Mouse (Mus musculus) Muller cell, postnatal 12 days (primary cell): Measurements from ENCODE around the gene Card9.
A peak's percentile ranks its signal among the peaks of the same experiment; 100 is the strongest.

ENCODE experiments used
- DNase-seq: peaks from one replicate; pipeline ENCODE4 v3.0.0-alpha.2; 2015; ENCODE audit errors: inconsistent ontology term

Card9 gene

DNA sequence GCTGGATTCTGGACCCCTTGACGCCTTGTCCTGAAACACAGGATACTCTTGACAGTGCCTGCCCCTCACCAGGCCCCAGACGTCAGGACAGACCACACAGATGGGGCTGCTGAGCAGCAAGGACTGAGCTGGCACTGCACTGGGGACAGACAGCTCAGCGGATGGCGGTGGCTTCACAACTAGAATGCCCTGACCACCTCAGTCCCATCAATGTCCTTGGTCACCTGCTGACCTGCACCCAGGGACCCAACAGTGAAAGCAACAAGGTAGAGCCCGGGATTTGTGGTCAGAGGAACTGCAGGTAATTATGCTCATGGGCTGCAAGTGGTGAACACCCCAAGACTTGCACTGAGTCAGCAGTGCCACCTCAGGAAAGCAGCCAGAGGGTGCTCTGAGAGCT is 2.3 kb upstream of the Card9 start:
- no peak for DNase-seq

DNA sequence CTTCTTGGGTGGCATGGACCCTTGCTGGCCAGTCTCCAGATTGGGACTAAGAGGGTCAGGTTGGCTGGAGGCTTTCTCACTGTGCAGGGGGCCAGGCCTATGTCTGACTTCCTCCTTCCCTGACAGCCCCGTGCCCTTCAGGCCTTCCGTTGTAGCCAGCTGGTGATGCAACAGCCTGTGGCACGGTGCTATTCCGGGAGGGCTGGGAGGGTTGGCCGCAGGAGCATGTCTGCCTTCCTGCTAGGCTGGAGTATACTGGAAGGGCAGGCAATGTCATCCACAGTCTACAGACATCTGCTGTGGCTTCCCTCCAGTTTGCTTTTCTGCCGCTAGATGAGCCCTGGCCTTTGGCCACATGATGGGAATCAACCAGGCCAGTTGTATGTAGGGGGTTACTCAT is 735 bp downstream of the Card9 start:
- DNase-seq = no peak

DNA sequence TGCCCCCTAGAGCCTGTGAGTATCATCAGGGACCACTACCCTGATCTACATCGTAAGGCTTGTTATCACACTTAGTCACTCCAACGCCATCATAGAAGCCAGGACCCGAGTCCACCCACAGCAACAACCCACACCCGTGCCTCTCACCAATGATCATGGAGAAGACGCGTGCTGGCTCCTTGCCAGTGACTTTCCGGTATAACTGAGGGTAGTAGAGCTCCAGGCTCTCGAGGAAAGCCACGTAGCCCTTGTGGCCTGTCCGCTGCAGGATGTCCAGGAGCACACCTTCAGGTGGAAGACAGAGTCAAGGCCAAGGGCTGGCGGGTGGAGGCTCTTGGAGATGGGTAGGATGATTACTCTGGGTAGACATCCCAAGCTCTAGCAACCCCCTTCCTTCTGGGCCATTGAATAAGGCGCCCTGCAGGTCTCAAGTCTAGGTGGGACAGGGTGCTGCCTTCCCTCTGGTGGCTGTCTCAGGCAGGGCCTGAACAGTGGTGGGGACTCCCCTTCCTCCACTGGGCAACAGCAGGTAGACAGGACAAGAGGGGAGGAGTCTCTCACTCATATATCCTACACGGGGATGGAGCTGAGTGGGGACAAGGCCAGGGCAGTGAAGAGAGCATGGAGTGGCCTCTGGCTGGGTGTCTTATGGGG is 1.9 kb downstream of the Card9 start:
- DNase-seq = no peak

DNA sequence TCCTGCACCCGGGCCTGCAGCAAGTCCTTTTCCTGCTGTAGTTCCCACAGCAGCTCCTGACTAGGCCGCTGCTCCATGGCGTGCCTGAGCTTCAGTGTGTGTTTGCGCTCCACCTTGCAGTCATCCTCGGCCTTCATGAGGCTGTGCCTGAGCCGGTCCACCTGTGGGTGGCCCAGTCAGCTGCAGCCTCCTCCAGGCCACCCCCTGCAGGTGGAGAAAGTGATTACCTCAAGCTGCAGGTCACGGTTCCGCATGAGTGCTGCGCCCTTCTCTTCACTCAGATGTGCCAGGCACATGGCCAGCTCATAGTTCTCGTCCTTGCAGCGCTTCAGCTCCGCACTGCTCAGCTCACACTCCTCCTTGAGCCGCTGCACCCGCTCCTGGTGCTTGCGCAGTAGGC is 3.2 kb downstream of the Card9 start:
- no peak for DNase-seq

DNA sequence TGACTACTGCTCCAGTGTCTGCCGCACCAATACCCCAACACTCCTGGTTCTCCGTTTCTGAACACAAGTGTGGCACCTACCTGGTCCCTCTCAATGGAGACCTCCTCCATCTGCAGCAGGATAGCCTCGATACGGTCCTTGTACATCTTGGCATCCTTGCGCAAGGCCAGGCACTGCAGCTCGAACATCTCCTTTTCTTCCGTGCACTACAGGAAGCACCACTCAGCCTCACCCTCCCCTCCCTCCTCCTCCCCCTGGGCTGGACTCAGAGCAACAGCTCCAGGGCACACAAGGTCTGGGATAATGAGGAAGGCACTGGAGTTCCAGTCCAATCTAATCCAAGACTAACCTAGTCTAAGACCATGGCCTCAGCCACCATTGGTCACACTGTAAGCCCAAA is 4.0 kb downstream of the Card9 start:
- DNase-seq = no peak

DNA sequence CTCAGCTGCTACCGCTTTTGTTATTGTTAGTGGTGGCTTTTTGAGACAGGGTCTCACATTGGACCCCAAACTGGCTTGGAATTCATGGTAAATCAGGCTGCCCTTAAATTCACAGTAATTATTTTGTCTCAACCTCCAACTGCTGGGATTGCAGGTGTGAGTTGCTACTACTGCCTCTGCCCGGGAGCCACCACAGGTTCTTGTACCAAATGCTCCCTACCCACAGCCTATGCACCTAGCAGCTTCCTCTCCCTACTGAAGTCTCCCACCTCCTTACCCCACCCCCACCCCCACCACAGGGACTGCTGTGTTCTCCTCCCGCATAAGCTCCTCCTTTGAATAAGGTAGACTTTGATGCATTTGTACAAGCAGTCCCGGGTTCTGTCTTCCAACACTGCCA is 4.5 kb downstream of the Card9 start:
- DNase-seq = no peak

DNA sequence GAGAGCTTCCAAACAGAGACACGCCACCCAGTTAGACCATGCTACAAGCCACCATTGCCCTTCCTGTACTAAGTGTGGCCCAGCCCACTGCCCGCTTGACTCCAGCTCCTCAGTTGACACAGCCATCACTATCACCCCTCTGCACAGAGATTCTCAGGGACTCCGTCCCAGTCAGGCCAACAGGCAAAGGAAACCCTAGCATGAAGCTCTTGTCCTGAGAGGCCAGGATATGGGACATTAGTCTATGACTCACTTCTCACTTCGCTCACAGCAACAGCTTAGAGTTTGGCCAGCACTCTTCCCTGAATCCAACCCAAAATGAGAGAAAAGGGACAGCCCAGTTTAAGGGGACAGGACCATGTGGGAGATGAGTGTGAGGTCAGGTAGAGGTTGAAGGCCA is 6.3 kb downstream of the Card9 start:
- DNase-seq = no peak

DNA sequence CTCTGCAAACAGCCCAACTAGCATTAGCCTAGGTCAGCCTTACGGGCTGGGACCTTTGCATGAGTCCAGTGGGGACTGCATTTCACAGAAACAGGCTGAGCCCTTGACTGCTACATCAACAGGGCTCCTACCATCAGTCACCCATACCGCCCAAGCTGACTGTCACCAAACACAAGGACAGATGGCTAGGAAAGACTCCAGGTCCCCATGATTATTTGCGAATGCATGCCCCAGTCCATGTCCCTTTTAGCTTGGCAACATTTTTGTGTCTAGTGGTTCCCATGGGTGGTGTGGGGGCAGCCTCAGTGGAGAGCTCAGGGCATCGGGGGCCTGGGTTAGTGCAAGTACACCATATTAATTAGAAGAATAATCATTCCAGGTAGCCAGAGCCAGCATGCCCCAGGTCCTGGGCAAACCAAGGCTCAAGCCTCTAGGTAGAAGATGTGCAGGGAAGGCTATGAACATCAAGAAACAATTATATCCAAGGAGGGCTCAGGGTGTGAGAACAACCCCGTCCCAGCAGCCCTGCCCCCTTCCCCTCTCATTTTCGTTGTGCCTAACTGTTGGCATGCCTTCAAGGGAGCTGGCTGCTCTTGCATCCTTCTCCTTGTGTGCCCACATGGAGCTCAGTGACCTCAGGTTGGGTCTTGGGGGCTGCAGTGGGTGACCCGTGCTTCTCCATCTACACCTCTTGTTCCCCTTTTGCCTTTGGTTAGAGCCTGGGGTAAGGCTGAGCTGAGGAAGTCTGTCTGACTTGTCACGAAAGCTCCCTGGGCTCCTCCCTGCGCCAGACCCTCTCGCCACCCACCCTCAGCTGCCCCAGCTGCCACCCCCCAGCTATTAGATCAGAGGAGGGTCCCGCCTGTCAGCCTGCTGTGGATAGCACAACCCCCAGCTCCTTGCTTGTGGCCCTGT is 7.4 kb downstream of the Card9 start:
- DNase-seq = no peak

DNA sequence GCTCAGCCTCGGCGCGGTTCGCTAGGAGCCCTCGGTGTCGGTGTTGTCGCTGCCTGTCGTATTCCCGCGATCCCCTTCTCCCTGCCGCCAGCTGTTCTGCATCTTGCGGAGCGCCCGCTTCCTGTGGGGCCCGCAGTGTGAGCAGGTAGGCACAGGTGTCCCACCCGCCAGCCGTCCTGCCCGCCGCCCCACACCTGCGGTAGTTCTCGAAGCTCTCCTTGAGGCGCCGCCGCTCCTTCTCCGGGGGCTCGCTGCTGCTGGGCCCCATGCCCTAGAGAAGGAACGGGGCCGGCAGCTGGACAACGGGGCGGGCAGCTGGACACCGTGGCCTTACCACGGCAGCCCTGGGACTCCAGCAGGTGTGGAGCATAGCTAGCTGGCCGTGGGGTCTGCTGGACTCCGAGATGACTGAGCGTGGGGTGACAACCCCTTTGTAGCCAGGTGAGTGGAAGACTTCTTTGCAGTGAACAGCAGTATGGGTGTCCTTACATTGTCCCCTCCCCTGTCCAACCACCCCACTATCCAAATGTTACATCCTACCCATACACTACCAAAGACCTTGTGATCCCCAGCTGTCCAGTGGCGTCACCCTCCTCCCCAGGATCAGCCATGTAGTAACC is 8.3 kb downstream of the Card9 start:
- DNase-seq = no peak

DNA sequence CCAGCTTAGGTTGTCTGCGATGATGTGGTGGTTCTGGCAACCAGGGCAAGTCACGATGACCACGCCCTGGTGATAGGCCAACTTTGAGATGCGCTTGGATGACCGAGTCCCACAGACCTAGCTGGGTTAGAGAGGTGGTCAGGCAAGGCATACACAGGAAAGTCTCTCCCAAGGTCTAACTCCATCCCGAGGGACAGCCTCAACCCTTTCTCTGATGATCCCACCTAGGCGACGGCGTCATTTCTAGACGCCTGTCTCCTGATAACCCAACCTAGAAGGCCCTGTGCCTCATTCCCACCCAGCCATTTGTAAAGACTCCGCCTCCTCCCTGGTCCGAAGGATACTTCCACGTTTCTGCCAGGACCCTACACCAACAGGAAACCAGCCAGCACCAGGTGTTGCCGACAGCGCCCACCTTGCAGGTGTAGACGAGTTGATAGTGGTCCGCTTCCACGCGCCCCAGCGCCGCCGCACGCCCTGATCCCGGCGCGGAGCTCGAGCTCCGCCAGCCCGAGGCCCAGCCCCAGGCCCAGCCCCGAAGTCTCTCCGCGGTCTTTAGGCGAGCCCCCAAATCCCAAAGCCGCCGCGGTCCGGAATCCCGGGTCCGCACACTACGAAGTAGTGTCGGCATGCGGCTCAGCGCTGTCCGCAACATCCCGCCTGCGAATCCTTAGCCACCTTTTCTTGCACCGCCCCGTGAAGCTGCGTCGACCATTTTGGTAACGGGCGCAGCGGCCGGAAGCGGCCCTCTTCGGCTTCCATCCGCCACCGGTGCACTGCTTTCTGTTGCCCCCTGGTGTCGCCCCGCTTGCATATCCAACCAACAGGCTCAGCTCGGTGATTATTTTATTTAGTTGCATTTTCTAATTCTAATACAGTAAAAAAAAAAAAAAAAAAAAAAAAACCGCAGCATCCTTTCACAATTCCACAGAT is 9.1 kb downstream of the Card9 start, which contains the start of gene Dnlz:
TSS of gene Dnlz (minus strand) at position 753 of the 933 bp plus-strand sequence.
- peak; percentile 93 for DNase-seq

DNA sequence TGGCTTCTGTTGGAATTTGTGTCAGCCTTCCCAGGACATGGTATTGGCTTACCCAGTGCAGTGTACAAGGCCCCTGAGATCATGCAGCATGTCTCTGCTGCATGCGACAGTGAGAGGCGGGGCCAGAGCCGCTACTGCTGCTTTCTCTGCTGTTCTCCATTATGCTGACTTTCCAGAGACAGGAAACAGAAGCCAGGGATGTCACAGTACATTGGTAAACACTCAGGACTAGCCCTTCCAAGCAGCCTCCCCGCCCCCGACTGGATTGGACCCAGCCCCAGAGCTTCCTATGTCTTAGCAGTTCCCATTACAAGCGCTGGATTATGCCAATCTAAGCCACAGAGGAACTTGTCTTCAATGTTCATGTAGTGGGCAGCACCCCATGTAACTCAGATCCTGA is 12.5 kb downstream of the Card9 start:
- no peak for DNase-seq

DNA sequence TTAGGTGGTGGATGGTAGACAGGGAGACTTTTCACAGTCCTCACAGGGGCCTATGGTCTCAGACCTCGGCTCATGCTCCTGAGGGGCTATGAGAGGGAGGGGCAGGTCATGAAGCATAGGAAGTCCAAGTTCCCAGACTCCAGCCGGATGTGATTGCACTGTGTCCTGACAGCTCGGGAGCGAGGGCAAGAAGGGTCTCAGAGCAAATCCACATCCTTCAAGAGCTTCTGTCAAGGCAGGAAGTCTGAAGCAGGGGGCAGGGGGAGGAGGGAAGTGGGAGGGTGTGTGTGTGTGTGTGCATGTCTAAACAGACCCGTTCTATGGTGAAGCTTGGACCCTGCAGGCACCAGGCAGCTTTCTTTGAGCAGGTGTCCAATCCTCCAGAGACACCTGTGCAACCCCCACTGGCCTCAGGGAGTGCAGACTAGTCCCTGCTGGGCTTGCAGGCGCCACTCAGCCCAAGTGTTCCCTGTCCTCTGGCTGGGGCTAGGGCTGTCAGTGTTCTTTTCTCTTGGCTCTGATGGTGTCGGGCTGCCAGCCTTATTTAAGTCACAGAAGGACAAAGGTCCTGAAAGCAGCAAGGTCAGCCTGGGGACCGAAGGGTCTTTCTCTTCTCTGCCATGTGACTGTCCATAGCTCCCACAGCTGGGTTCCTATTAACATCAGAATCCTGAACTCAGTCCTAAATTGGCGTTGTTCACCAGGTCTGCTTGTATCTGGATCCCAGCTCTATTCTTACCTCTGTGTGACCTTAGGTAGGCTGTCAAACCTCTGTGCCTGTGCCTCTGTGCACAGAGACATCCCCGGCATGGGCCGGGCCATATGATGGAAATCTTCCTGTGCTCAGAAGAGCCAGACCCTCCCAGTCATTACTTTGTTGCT is 17.9 kb downstream of the Card9 start:
- DNase-seq = no peak

DNA sequence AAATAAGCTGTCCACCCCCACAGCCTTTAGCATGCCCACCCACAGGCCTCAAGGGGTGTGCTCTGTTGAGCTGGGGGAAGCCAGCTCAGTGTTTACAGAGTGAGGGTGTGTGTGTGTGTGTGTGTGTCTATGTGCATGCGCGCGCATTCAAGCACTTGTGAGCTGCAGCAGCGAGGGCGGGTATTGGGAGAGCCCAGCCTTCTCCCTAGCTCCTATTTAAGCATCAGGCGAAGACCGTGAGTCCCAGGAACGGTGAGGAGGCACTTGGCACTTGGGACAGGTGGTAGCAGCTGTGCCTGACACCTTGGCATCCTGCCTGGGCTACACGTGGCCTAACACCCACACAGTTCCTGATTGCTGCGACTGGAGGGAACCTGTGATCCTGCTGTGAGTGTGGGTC is 18.7 kb downstream of the Card9 start:
- DNase-seq = no peak

DNA sequence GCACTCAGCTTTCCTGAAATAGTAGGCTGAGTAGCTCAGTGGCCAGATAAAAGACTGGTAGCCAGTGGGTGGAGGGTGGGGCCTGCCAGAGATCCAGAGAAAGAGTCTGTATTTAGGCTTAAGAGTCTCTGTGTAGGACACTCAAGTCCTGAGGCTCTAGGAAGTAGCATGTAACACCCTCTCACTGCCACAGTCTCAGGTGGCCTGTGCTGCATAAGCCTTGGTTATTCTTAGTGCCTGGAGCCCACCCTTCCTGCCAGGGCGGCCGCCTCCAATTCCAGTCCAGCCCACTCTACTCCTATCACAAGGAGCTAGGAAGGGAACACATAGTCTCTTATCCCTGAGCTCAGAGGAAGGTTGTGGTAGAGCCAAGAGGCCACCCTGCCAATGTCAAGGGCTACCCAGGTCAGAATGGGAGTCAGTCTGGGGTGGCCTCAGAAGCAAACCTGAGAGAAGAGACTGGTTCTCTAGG is 19.2 kb downstream of the Card9 start:
- no peak for DNase-seq

DNA sequence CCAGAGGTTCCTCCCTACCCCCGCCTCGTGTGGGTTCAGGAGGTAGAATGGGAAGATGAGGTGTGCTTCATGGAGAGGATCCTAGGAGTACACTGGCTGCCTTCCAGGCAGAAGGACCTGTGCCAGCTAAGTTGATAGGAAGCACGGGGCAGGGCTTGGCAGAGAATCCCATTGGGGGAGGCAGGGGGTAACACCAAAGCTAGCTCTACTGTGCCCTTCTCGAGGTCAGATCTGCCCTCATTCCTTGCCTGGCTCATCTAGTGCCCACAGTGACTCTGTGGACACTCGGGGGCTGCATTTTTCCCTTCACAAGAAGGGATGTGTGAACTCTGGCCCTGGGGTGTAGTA is 21.5 kb downstream of the Card9 start:
- no peak for DNase-seq

DNA sequence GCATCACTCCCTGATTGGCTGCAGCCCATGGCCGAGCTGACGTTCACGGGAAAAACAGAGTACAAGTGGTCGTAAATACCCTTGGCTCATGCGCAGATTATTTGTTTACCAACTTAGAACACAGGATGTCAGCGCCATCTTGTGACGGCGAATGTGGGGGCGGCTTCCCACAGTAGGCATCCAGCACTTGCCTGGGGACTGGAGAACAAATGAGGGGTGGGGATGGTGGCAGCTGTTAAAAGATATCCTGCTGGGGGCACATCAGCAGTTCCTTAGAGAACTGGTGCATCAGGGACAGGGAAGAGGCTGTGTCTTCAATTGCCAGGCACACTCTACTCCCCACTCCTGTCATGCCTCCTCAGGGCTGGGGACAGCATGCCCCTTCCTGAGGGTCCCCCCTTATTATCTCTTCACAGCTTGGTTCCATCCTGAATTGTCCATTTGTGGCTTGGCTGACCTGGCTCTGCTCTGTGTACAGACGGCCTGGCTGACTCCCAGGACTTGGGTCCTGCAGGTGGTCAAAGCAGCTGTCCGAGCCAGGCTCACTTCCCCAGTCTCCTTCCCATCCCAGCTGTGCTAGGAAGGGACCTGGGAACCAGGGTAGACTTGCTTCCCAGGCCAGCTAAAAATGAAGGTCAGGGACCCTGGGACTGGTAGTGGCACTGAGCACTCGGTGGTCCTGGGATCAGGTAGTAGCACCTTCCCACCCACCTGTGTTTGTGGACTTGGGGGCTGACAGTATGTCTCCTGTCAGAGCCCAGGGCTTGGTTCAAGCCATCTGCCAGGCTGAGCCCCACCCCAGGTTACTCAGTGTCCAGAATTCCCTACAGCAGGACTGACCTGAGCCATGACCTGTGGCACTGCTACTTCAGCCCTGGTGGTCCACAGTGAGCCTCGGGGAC is 22.2 kb downstream of the Card9 start:
- DNase-seq = peak; percentile 63

DNA sequence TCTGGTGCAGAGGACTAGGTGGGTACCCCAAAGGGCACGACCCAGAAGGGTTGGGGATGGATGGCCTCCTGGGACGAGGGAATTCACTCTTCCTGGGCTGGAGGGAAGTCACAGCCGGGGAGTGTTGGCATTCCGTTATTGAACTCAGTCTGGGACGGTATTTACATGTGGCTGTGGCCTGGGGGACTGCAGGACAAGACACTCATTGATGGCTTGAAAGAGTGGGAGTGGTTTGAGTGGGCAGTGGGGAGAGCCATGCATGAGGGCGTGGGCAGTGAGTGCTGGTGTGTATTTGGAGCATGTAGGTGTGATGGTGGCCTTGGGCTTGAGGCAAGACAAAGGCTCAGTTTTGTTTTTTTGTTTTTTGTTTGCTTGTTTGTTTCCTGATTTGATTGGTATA is 30.0 kb downstream of the Card9 start:
- no peak for DNase-seq

DNA sequence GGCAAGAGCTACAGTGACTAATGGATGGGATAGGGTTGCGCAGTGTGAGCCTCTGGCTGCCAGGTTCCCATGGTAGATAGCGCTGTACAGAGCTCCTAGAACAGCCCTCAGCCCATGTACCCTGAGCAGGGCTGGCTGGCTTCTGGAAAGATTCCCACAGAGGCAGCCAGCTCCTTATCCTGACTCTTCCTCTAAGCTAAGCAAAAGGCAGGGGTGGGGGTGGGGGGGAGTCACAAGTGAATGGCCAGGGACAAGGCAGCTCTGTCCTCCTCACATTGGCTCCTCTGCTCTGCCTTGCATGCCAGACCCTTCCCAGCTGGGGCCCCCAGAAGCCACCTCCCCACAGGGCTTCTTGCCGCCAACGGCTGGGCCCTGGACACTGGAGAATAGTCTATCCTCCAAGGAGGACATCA is 30.7 kb downstream of the Card9 start:
- DNase-seq = peak; percentile 76

DNA sequence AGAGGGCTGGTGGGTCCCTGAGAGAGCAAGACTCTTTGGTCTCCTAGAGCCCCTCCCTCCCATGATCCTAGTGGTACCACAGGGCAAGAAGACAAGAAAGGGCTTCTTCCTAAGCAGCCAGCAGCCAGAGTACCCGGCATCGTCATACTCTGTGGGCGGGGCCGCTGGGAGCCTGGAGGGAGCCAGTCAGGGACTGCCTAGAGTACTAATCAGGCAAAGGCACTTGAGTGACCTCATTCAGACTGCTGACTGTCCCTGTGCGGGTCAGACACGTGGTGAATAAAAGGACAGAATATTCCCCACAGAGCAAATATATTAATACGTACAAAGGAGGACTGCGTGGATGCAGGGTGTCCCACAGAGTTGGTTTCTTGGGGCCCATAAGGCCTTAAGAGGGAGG is 31.3 kb downstream of the Card9 start:
- DNase-seq = peak; percentile 90

DNA sequence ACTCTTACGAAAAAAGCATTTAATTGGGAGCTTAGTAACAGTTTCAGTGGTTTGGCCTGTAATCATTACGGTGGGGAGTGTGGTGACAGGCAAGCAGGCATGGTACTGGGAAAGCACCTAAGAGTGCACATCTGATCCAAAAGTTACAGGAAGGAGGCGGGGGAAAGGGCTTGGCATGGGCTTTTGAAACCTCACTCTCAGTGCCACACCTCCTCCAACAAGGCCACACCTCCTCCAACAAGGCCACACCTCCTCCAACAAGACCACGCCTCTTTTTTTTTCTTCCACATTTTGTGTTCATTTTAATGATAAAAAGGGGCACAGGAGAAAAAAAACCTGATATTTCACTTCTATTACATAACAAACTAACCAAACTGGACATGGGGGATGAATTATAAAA is 32.9 kb downstream of the Card9 start:
- no peak for DNase-seq
